Comparison of ENCODE assay signal across 20 mouse cellular contexts in the genomic region with DNA sequence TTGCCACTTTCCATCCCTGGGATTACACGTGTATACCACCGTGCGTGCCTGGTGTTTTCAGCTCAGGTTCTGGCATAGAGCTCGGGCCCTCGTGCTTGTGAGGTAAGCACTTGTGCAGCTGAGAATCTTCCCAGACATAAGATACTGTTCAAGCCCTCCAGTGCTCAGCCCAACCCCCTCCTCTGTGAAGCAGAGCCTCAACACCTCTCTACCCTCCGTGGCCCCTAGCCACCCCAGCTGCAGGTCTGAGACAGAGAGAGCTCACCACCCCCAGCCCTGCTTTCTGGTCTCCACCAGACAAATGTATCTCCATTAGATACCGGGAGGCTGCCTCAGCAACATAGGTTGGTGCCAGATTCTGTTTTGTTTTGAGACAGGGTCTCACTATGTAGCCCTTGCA. TPM values are rescaled to one million over a fixed set of nuclear protein-coding genes. Genes with fewer than 3 reads are reported as not detected.
A peak's percentile ranks its signal among the peaks of the same experiment; 100 is the strongest.
DNase-seq lines count a peak whose midpoint lies in the region; ATAC-seq and TF ChIP-seq lines count a peak whose summit lies in the region.
"Had no signal": no experiment of that assay in that cellular context is flagged by ENCODE, and none has a peak within 500 bp of the region (broad histone marks: within the 10 kb centered on the region; RNA-seq: fewer than 3 reads in every experiment).

No protein-coding gene starts in this region.

- DNase-seq in forebrain, postnatal 0 days: no peak
- DNase-seq in hindbrain, postnatal 0 days (ENCODE audit: low spot score): no peak
- DNase-seq in hindbrain, embryonic 11.5 days (ENCODE audit: low spot score): no peak
- no peak for DNase-seq in G1E (ENCODE audit: low spot score)
- DNase-seq in thymus, postnatal 0 days (ENCODE audit: low spot score): peak; percentile 79
- DNase-seq in spleen, postnatal 14 days (ENCODE audit: low spot score in 2 of 2): no peak
- DNase-seq: B cell, adult 2 months; heart, adult 18-20 months; kidney, adult 9 months; liver, postnatal 0 days; lung, postnatal 4 days had no signal

- no peak for TF ChIP-seq CTCF in forebrain, postnatal 0 days (IDR thresholded peaks at IDR 0.05; ENCODE audit: low read depth)
- no peak for TF ChIP-seq CTCF in hindbrain, postnatal 0 days (IDR thresholded peaks at IDR 0.05; ENCODE audit: low read depth)
- no peak for TF ChIP-seq CTCF in G1E (IDR thresholded peaks at IDR 0.05; ENCODE audit: low read depth, low read length)

- H3K27ac ChIP-seq in forebrain, postnatal 0 days (ENCODE audit: low read depth, low read length): no peak overlapping the region
- H3K27ac ChIP-seq in forebrain, embryonic 13.5 days: no peak overlapping the region
- 0 out of 2 replicates have a peak overlapping the region, but pooled peaks have one; percentile 26 for H3K27ac ChIP-seq in hindbrain, postnatal 0 days
- no peak overlapping the region for H3K27ac ChIP-seq in hindbrain, embryonic 11.5 days (ENCODE audit: low read depth, low read length)
- H3K27ac ChIP-seq: neural tube, embryonic 13.5 days had no signal

- H3K4me3 ChIP-seq in forebrain, postnatal 0 days (ENCODE audit: low read depth, low read length): no peak overlapping the region
- no peak overlapping the region for H3K4me3 ChIP-seq in forebrain, embryonic 13.5 days
- H3K4me3 ChIP-seq in hindbrain, postnatal 0 days (ENCODE audit: low read length): no peak overlapping the region
- H3K4me3 ChIP-seq in hindbrain, embryonic 11.5 days (ENCODE audit: low read depth, low read length): no peak overlapping the region
- H3K4me3 ChIP-seq in G1E (ENCODE audit: low read depth, low read length): peak overlapping the region; percentile 14; the same call in 1 of the 2 replicates
- H3K4me3 ChIP-seq: neural tube, embryonic 13.5 days had no signal

- H3K9ac ChIP-seq in forebrain, postnatal 0 days: no peak overlapping the region
- no peak overlapping the region for H3K9ac ChIP-seq in forebrain, embryonic 13.5 days
- no peak overlapping the region for H3K9ac ChIP-seq in hindbrain, postnatal 0 days (replicated peaks; ENCODE audit: low read length)
- no peak overlapping the region for H3K9ac ChIP-seq in hindbrain, embryonic 11.5 days (ENCODE audit: low read depth, low read length)
- H3K9ac ChIP-seq: liver, postnatal 0 days had no signal

- H3K9me3 ChIP-seq in forebrain, postnatal 0 days (ENCODE audit: low read length): no peaks in the 10 kb centered on the region
- no peaks in the 10 kb centered on the region for H3K9me3 ChIP-seq in forebrain, embryonic 13.5 days (replicated peaks)
- H3K9me3 ChIP-seq in hindbrain, postnatal 0 days (ENCODE audit: low read length): no peaks in the 10 kb centered on the region
- H3K9me3 ChIP-seq in hindbrain, embryonic 11.5 days (ENCODE audit: control insufficient read depth, low read length): no peaks in the 10 kb centered on the region
- H3K9me3 ChIP-seq in G1E (replicated peaks): no peaks in the 10 kb centered on the region
- H3K9me3 ChIP-seq: neural tube, embryonic 13.5 days had no signal

- H3K27me3 ChIP-seq in forebrain, postnatal 0 days (ENCODE audit: insufficient read depth, low read length): no peaks in the 10 kb centered on the region
- no peaks in the 10 kb centered on the region for H3K27me3 ChIP-seq in forebrain, embryonic 13.5 days
- H3K27me3 ChIP-seq in hindbrain, postnatal 0 days (ENCODE audit: insufficient read depth, low read length): no peaks in the 10 kb centered on the region
- H3K27me3 ChIP-seq in hindbrain, embryonic 11.5 days (ENCODE audit: control insufficient read depth, insufficient read depth, low read length): no peaks in the 10 kb centered on the region
- H3K27me3 ChIP-seq in G1E (ENCODE audit: insufficient read depth, low read length): peaks cover 38% of the 10 kb centered on the region
- H3K27me3 ChIP-seq: neural tube, embryonic 13.5 days had no signal

- no peaks in the 10 kb centered on the region for H3K36me3 ChIP-seq in forebrain, postnatal 0 days (ENCODE audit: insufficient read depth)
- no peaks in the 10 kb centered on the region for H3K36me3 ChIP-seq in forebrain, embryonic 13.5 days (ENCODE audit: poor library complexity, severe bottlenecking)
- no peaks in the 10 kb centered on the region for H3K36me3 ChIP-seq in hindbrain, postnatal 0 days (ENCODE audit: insufficient read depth, low read length)
- H3K36me3 ChIP-seq in hindbrain, embryonic 11.5 days (ENCODE audit: control insufficient read depth, insufficient read depth, low read length): no peaks in the 10 kb centered on the region
- H3K36me3 ChIP-seq in G1E (replicated peaks): peaks cover under 1% of the 10 kb centered on the region
- H3K36me3 ChIP-seq: neural tube, embryonic 13.5 days had no signal

- no peaks in the 10 kb centered on the region for H3K4me1 ChIP-seq in forebrain, postnatal 0 days (ENCODE audit: insufficient read depth)
- peaks cover 8% of the 10 kb centered on the region for H3K4me1 ChIP-seq in forebrain, embryonic 13.5 days
- H3K4me1 ChIP-seq in hindbrain, postnatal 0 days (ENCODE audit: insufficient read depth, low read length): no peaks in the 10 kb centered on the region
- H3K4me1 ChIP-seq in hindbrain, embryonic 11.5 days (replicated peaks; ENCODE audit: control insufficient read depth, insufficient read depth, low read length): no peaks in the 10 kb centered on the region
- H3K4me1 ChIP-seq in G1E (ENCODE audit: insufficient read depth, low read depth, low read length): peaks cover 58% of the 10 kb centered on the region

- WGBS in forebrain, postnatal 0 days: 82% methylated on average over 7 of the region's 7 CpGs
- WGBS in forebrain, embryonic 13.5 days: 79% methylated on average over 7 of the region's 7 CpGs
- WGBS in hindbrain, postnatal 0 days: 75% methylated on average over 7 of the region's 7 CpGs
- WGBS in hindbrain, embryonic 11.5 days: 78% methylated on average over 7 of the region's 7 CpGs

- 0 out of 2 replicates have a peak, but pooled peaks have one; percentile 8 for ATAC-seq in forebrain, postnatal 0 days
- no peak for ATAC-seq in forebrain, embryonic 13.5 days
- no peak for ATAC-seq in hindbrain, postnatal 0 days
- ATAC-seq in hindbrain, embryonic 11.5 days (ENCODE audit: low FRiP score): no peak
- no peak for ATAC-seq in G1E (ENCODE audit: extremely low read depth, insufficient number of reproducible peaks, low FRiP score, poor library complexity, severe bottlenecking)
- ATAC-seq: liver, postnatal 0 days had no signal

- no peak overlapping the region for H3K4me2 ChIP-seq in forebrain, postnatal 0 days (ENCODE audit: low read depth)
- no peak overlapping the region for H3K4me2 ChIP-seq in forebrain, embryonic 13.5 days
- H3K4me2 ChIP-seq in hindbrain, postnatal 0 days (ENCODE audit: low read depth, low read length): no peak overlapping the region
- no peak overlapping the region for H3K4me2 ChIP-seq in hindbrain, embryonic 11.5 days (replicated peaks; ENCODE audit: low read depth, low read length)
- H3K4me2 ChIP-seq: neural tube, embryonic 13.5 days had no signal

RNA-seq across cellular contexts. Expression of a gene that starts 36.1 kb away (rescaled TPM):
- 1.5 and 4.0 TPM in 2 replicates for total RNA-seq in forebrain, postnatal 0 days (2014; rRNA removed)
- polyA plus RNA-seq in forebrain, postnatal 0 days (2015; fragmentation: Nextera tagmentation; extraction: Ambion mirVana): 2.6 and 2.7 TPM in 2 replicates
- polyA plus RNA-seq in forebrain, embryonic 13.5 days (2015; fragmentation: Nextera tagmentation; extraction: Ambion mirVana): 1.3 and 1.5 TPM in 2 replicates
- total RNA-seq in hindbrain, postnatal 0 days (2014; rRNA removed): 5.8 and 6.8 TPM in 2 replicates
- 4.4 and 4.8 TPM in 2 replicates for polyA plus RNA-seq in hindbrain, postnatal 0 days (2015; fragmentation: Nextera tagmentation; extraction: Ambion mirVana)
- polyA plus RNA-seq in hindbrain, embryonic 11.5 days (2014; fragmentation: Nextera tagmentation; extraction: Ambion mirVana): 3.5 and 3.6 TPM in 2 replicates
- total RNA-seq in G1E (2014; fragmentation: Nextera tagmentation) (1.6 and 1.7 TPM in 2 replicates), G1E (2017) (6.2 and 7.7 TPM in 2 replicates)
- polyA plus RNA-seq in G1E (2012): 13.0 and 18.9 TPM in 2 replicates
- 146 and 184 TPM in 2 replicates for polyA plus RNA-seq in thymus, postnatal 0 days (2015; fragmentation: Nextera tagmentation; extraction: Ambion mirVana)

RNA-seq across cellular contexts. Expression of a gene that starts 39.2 kb away (rescaled TPM):
- not detected in 2 replicates for total RNA-seq in forebrain, postnatal 0 days (2014; rRNA removed)
- not detected in 2 replicates for polyA plus RNA-seq in forebrain, postnatal 0 days (2015; fragmentation: Nextera tagmentation; extraction: Ambion mirVana)
- not detected in 2 replicates for polyA plus RNA-seq in forebrain, embryonic 13.5 days (2015; fragmentation: Nextera tagmentation; extraction: Ambion mirVana)
- total RNA-seq in hindbrain, postnatal 0 days (2014; rRNA removed): not detected in 2 replicates
- not detected in 2 replicates for polyA plus RNA-seq in hindbrain, postnatal 0 days (2015; fragmentation: Nextera tagmentation; extraction: Ambion mirVana)
- not detected in 2 replicates for polyA plus RNA-seq in hindbrain, embryonic 11.5 days (2014; fragmentation: Nextera tagmentation; extraction: Ambion mirVana)
- total RNA-seq in G1E (2014; fragmentation: Nextera tagmentation) (not detected in 2 replicates), G1E (2017) (not detected in 2 replicates)
- polyA plus RNA-seq in G1E (2012): not detected in 2 replicates
- polyA plus RNA-seq in thymus, postnatal 0 days (2015; fragmentation: Nextera tagmentation; extraction: Ambion mirVana): 3.7 and 4.5 TPM in 2 replicates
- total RNA-seq: adrenal gland, postnatal 4 days; gastrocnemius, adult 8-10 months; heart, adult 18-20 months; heart, postnatal 25 days; layer of hippocampus, adult 8-10 months; left cerebral cortex, postnatal 25 days; liver, adult 2 months had no signal
- polyA plus RNA-seq: liver, adult 2 months; liver, postnatal 0 days; neural tube, embryonic 13.5 days; small intestine, adult 2 months had no signal

RNA-seq across cellular contexts. Expression of a gene that starts 41.5 kb away (rescaled TPM):
- total RNA-seq in forebrain, postnatal 0 days (2014; rRNA removed): not detected in 2 replicates
- polyA plus RNA-seq in forebrain, postnatal 0 days (2015; fragmentation: Nextera tagmentation; extraction: Ambion mirVana): not detected in 2 replicates
- not detected in 2 replicates for polyA plus RNA-seq in forebrain, embryonic 13.5 days (2015; fragmentation: Nextera tagmentation; extraction: Ambion mirVana)
- total RNA-seq in hindbrain, postnatal 0 days (2014; rRNA removed): not detected in 2 replicates
- polyA plus RNA-seq in hindbrain, postnatal 0 days (2015; fragmentation: Nextera tagmentation; extraction: Ambion mirVana): not detected in 2 replicates
- polyA plus RNA-seq in hindbrain, embryonic 11.5 days (2014; fragmentation: Nextera tagmentation; extraction: Ambion mirVana): not detected in 2 replicates
- not detected in 2 replicates for total RNA-seq in G1E (2014; fragmentation: Nextera tagmentation)
- not detected in 2 replicates for total RNA-seq in G1E (2017)
- not detected in 2 replicates for polyA plus RNA-seq in G1E (2012)
- polyA plus RNA-seq in thymus, postnatal 0 days (2015; fragmentation: Nextera tagmentation; extraction: Ambion mirVana): not detected in 2 replicates
- total RNA-seq: adrenal gland, postnatal 4 days; gastrocnemius, adult 8-10 months; heart, adult 18-20 months; heart, postnatal 25 days; layer of hippocampus, adult 8-10 months; left cerebral cortex, postnatal 25 days; liver, adult 2 months had no signal
- polyA plus RNA-seq: liver, adult 2 months; liver, postnatal 0 days; neural tube, embryonic 13.5 days; small intestine, adult 2 months had no signal

RNA-seq across cellular contexts. Expression of a gene that starts 46.7 kb away (rescaled TPM):
- total RNA-seq in forebrain, postnatal 0 days (2014; rRNA removed): not detected in 2 replicates
- not detected in 2 replicates for polyA plus RNA-seq in forebrain, postnatal 0 days (2015; fragmentation: Nextera tagmentation; extraction: Ambion mirVana)
- not detected in 2 replicates for polyA plus RNA-seq in forebrain, embryonic 13.5 days (2015; fragmentation: Nextera tagmentation; extraction: Ambion mirVana)
- not detected in 2 replicates for total RNA-seq in hindbrain, postnatal 0 days (2014; rRNA removed)
- not detected in 2 replicates for polyA plus RNA-seq in hindbrain, postnatal 0 days (2015; fragmentation: Nextera tagmentation; extraction: Ambion mirVana)
- not detected in 2 replicates for polyA plus RNA-seq in hindbrain, embryonic 11.5 days (2014; fragmentation: Nextera tagmentation; extraction: Ambion mirVana)
- total RNA-seq in G1E (2014; fragmentation: Nextera tagmentation): not detected in 2 replicates
- 0.49 TPM in 1 of 2 replicates, not detected in the other for total RNA-seq in G1E (2017)
- polyA plus RNA-seq in G1E (2012): not detected in 2 replicates
- polyA plus RNA-seq in thymus, postnatal 0 days (2015; fragmentation: Nextera tagmentation; extraction: Ambion mirVana): not detected in 2 replicates
- total RNA-seq: adrenal gland, postnatal 4 days; gastrocnemius, adult 8-10 months; heart, adult 18-20 months; heart, postnatal 25 days; layer of hippocampus, adult 8-10 months; left cerebral cortex, postnatal 25 days; liver, adult 2 months had no signal
- polyA plus RNA-seq: liver, adult 2 months; liver, postnatal 0 days; neural tube, embryonic 13.5 days; small intestine, adult 2 months had no signal

RNA-seq across cellular contexts. Expression of a gene that starts 56.4 kb away (rescaled TPM):
- total RNA-seq in forebrain, postnatal 0 days (2014; rRNA removed): not detected in 2 replicates
- polyA plus RNA-seq in forebrain, postnatal 0 days (2015; fragmentation: Nextera tagmentation; extraction: Ambion mirVana): not detected in 2 replicates
- polyA plus RNA-seq in forebrain, embryonic 13.5 days (2015; fragmentation: Nextera tagmentation; extraction: Ambion mirVana): not detected in 2 replicates
- total RNA-seq in hindbrain, postnatal 0 days (2014; rRNA removed): not detected in 2 replicates
- polyA plus RNA-seq in hindbrain, postnatal 0 days (2015; fragmentation: Nextera tagmentation; extraction: Ambion mirVana): 0.70 TPM in 1 of 2 replicates, not detected in the other
- not detected in 2 replicates for polyA plus RNA-seq in hindbrain, embryonic 11.5 days (2014; fragmentation: Nextera tagmentation; extraction: Ambion mirVana)
- total RNA-seq in G1E (2014; fragmentation: Nextera tagmentation): not detected in 2 replicates
- total RNA-seq in G1E (2017): not detected in 2 replicates
- polyA plus RNA-seq in G1E (2012): not detected in 2 replicates
- 1.4 and 2.1 TPM in 2 replicates for polyA plus RNA-seq in thymus, postnatal 0 days (2015; fragmentation: Nextera tagmentation; extraction: Ambion mirVana)
- total RNA-seq: adrenal gland, postnatal 4 days; gastrocnemius, adult 8-10 months; heart, adult 18-20 months; heart, postnatal 25 days; layer of hippocampus, adult 8-10 months; left cerebral cortex, postnatal 25 days; liver, adult 2 months had no signal
- polyA plus RNA-seq: liver, adult 2 months; liver, postnatal 0 days; small intestine, adult 2 months had no signal
